Mouse (Mus musculus) layer of hippocampus, postnatal 10 days (tissue): ENCODE measurements around the gene C1ra. TPM values are rescaled to one million over a fixed set of nuclear protein-coding genes. Genes with fewer than 3 reads are reported as not detected.
A peak's percentile ranks its signal among the peaks of the same experiment; 100 is the strongest.
"Not testable (repeated sequence)": the region's sequence is repeated elsewhere in the genome, so short reads cannot be mapped to it uniquely, and the experiment has no call there.

Experiments used
- DNase-seq, 2 experiments: peaks; one replicate each; pipeline ENCODE4 v3.0.0; 2021; ENCODE audit warnings: low spot score in 2 of 2
- total RNA-seq, 2 experiments: library from RNA; stranded (reverse); gene quantifications; 2 replicates each; pipeline ENCODE4 v1.2.3; 2021

Gene C1ra
- total RNA-seq, 2 experiments from 2014 or later = 0.30 to 0.47 TPM

- DNase-seq = peak; percentile 14 to 24
Observed at GRCm38 (mm10) chr6:124544466-124544865, 32.3 kb downstream of the C1ra start.

- no peak for DNase-seq
Observed at GRCm38 (mm10) chr6:124545425-124545824, 33.2 kb downstream of the C1ra start.

- DNase-seq = not testable (repeated sequence)
Observed at GRCm38 (mm10) chr6:124547979-124548378, 35.8 kb downstream of the C1ra start.

- no peak for DNase-seq
Observed at GRCm38 (mm10) chr6:124549023-124549550, 36.9 kb downstream of the C1ra start.

GRCm38 (mm10) chr6:124552766-124553165 lies 40.6 kb downstream of the C1ra start:
- DNase-seq = no peak

- not testable (repeated sequence) for DNase-seq
Observed at GRCm38 (mm10) chr6:124555956-124556355, 43.8 kb downstream of the C1ra start.

GRCm38 (mm10) chr6:124561156-124561555 lies 49.0 kb downstream of the C1ra start:
- not testable (repeated sequence) for DNase-seq

- not testable (repeated sequence) for DNase-seq
Observed at GRCm38 (mm10) chr6:124561611-124562010, 49.4 kb downstream of the C1ra start.

GRCm38 (mm10) chr6:124570026-124570425 lies 57.8 kb downstream of the C1ra start, which contains the start of gene C1rb:
TSS of gene C1rb (plus strand) at chr6:124570294.
- peak; percentile 77 to 79 for DNase-seq

Other genes starting within 250 kb of the C1ra start
- gene Cd163, start 207.7 kb upstream of the C1ra start, total RNA-seq = 1 to 10 TPM; 3.7 to 4.0 TPM
- gene Pex5, start 97.3 kb upstream of the C1ra start, total RNA-seq = 10 to 100 TPM; 70.2 to 81.5 TPM
- gene Clstn3, start 47.6 kb upstream of the C1ra start, total RNA-seq = 100 to 1,000 TPM; 272 to 280 TPM
- under 1 TPM; 0.25 to 0.34 TPM for gene C1rl, start 19.3 kb upstream of the C1ra start, total RNA-seq
- 1 to 10 TPM; 1.2 to 1.3 TPM for gene C1s1, start 30.0 kb downstream of the C1ra start, total RNA-seq
- under 1 TPM in 1 of 2 experiments, not detected in 1; 0.16 TPM for gene C1rb, start 57.9 kb downstream of the C1ra start, total RNA-seq
- gene C1s2, start 123.7 kb downstream of the C1ra start, total RNA-seq = under 1 TPM; 0.57 to 0.62 TPM
- 10 to 100 TPM; 43.5 to 44.0 TPM for gene Lpcat3, start 150.6 kb downstream of the C1ra start, total RNA-seq
- 10 to 100 TPM; 49.4 to 53.8 TPM for gene Emg1, start 199.8 kb downstream of the C1ra start, total RNA-seq
- gene Phb2, start 199.9 kb downstream of the C1ra start, total RNA-seq = 100 to 1,000 TPM; 159 to 164 TPM
- 1 to 10 TPM; 4.3 to 5.3 TPM for gene Ptpn6, start 226.3 kb downstream of the C1ra start, total RNA-seq
- 100 to 1,000 TPM; 329 to 345 TPM for gene Grcc10, start 229.0 kb downstream of the C1ra start, total RNA-seq
- gene Gm45234, start 243.6 kb downstream of the C1ra start, total RNA-seq = not detected
- 100 to 1,000 TPM; 138 to 150 TPM for gene Atn1, start 244.1 kb downstream of the C1ra start, total RNA-seq